Mouse (Mus musculus) embryo, embryonic 11 days (tissue): ENCODE results near the gene Fam168b.

Experiments
- DNase-seq: peaks from one replicate; pipeline ENCODE4 v3.0.0-alpha.2; 2015

Gene Fam168b

GRCm38 (mm10) chr1:34811581-34811980, 31.3 kb downstream of the Fam168b start:
- no peak for DNase-seq

DNA sequence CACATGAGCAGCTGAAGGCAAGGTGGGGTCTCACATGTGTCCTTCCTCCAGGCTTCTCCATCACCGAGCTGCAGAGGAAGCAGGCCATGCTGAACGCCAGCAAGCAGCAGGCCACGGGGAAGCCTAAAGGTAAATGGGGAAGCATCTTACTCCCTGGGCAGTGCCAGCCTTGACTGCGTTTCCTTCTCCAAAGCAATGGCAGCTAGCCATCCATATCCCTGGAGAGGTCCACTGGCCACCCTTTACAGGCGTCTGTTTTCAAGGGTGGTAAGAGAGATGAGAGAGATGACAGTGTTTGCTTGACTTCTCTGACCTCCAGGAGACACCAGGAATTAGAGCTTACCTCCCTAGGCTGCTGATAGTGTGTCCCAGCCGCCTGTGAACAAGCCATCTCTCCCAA, 31.8 kb downstream of the Fam168b start:
- DNase-seq, result no peak

DNA sequence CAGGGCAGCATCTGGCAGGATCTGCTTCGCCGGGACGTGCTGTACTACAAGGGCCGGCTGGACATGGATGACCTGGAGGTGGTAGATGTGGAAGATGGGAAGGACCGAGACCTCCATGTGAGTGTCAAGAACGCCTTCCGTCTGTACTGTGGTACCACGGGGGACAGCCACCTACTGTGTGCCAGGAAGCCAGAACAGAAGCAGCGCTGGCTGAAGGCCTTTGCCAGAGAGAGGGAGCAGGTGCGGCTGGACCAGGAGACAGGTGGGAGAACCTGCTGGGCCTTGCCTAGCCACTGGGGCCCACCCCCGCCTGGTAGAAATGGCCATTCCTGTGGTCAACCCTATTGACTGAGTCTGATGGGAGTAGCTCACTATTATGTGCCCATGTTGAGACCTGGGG, 32.6 kb downstream of the Fam168b start:
- DNase-seq, result no peak

GRCm38 (mm10) chr1:34808445-34808844, 34.4 kb downstream of the Fam168b start:
- DNase-seq, result no peak

- no peak for DNase-seq
Measured at GRCm38 (mm10) chr1:34805931-34806520, 36.8 kb downstream of the Fam168b start.

GRCm38 (mm10) chr1:34804863-34805262, 38.0 kb downstream of the Fam168b start:
- DNase-seq, result no peak

- DNase-seq, result no peak
Measured at GRCm38 (mm10) chr1:34802290-34802642, 40.6 kb downstream of the Fam168b start.

DNA sequence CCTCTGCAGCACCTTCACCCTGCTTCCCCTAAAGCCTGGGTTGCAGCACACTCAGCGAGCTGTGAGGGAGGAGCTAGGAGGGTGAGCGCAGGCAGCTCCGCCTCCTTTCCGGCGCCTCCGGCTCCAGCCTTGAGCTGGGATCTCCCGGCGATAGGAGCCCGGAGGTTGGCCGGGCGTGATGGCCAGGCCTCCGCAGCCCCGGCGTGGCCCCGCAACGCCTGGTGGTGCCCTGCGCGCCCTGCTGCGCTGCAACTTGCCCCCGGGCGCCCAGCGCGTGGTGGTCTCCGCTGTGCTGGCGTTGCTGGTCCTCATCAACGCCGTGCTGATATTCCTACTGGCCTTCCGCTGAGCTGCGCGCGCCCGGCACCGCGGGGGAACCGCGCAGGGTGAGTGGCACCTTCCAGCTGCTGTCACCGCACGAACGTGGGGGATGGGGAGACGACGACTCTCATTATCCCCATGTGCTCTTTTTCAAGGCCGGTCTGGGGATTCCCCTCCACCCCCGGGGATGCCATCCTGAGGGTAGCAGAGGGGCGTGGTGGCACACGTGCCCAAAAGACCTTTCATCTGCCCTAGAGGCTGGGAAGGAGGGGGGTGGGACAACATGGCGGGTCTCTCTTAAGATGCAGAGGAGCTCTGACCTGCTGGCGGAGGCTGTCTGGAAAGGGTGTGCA, 41.1 kb downstream of the Fam168b start:
- DNase-seq, result peak; percentile 85

DNA sequence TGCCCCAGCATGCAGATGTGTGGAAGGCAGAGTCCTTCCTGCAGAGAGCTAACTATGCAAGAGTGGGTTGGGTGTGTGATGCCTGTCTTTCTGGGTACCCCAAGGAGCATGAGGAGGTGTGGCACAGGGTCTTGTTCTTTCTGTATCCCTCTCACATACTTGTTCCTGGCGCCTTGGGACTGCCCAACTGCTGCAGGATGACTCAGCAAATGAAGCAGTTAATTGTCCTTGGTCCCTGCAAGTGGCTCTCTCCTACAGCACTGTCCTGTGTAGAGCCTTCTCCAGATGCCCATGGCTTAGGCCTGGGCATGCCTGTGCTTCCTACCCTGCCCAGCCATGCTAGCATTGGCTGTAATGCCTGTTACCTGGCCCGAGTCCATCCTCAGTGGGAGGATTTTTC, 43.7 kb downstream of the Fam168b start:
- DNase-seq, result no peak

- peak; percentile 59 for DNase-seq
Measured at GRCm38 (mm10) chr1:34793304-34794300, 49.3 kb downstream of the Fam168b start.

- no peak for DNase-seq
Measured at GRCm38 (mm10) chr1:34783538-34784161, 59.2 kb downstream of the Fam168b start.

- DNase-seq, result no peak
Measured at GRCm38 (mm10) chr1:34775870-34776269, 67.0 kb downstream of the Fam168b start.

DNA sequence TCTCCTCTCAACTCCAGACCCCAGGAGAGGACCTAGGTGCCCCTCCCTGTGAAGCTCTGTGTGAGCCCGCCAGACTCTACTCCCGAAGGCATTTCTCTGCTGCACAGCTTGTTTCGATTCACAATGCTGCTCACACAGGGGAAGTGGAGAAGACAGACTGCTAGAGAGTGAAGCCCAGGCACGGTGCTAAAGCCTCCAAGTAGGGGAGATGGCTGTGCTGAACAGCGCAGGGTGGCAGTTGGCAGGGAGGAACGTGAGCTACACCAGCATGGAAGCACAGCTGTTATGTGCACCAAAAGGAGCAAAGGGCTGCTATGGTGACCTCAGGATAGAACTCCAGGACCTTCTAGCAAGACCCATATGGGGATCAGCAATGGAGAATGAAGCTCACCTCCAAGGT, 74.0 kb downstream of the Fam168b start:
- DNase-seq, result no peak

GRCm38 (mm10) chr1:34767851-34768250, 75.0 kb downstream of the Fam168b start:
- no peak for DNase-seq

DNA sequence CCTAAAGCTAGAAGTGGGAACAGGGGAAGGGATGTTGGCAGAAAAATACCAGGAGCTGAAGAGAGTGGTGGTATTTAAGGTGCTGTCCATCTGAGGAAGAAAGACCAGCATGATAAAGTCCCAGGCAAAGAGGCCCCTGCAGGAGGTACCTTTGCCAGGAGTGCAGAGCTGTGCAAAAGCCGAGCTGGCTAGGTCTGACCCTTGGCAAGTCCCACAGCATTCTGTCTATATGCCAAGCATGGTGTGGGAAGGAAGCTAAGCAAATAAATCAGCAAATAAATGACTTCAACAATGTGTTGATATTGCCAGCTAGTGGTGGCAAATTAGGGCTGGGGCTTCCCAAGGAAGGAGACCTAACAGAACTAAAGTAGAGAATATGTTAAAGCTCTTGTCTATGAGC, 76.0 kb downstream of the Fam168b start:
- DNase-seq, result no peak
